In genomic region chr4:149853698-149854284, GRCm38 (mm10) we compare ENCODE assay signal across 9 mouse cellular contexts.
DNase-seq lines count a peak whose midpoint lies in the region; ATAC-seq and TF ChIP-seq lines count a peak whose summit lies in the region.
"Had no signal": no experiment of that assay in that cellular context is flagged by ENCODE, and none has a peak within 500 bp of the region (broad histone marks: within the 10 kb centered on the region; RNA-seq: fewer than 3 reads in every experiment).

No protein-coding gene starts in this region.

- H3K27ac ChIP-seq in neural tube, embryonic 11.5 days (ENCODE audit: low read depth, low read length), result no peak overlapping the region
- no peak overlapping the region for H3K27ac ChIP-seq in liver, embryonic 12.5 days
- H3K27ac ChIP-seq in stomach, postnatal 0 days (replicated peaks), result no peak overlapping the region
- no peak overlapping the region for H3K27ac ChIP-seq in lung, postnatal 0 days (ENCODE audit: low read length)

- DNase-seq in heart, adult 11 months, result peak; percentile 80
- no peak for DNase-seq in heart, postnatal 25 days (ENCODE audit: low spot score)
- DNase-seq in neural tube, embryonic 11.5 days (ENCODE audit: low spot score), result no peak
- DNase-seq in neural tube, embryonic 10.5 days (ENCODE audit: extremely low spot score, low spot score), result no peak
- DNase-seq in stomach, postnatal 0 days (ENCODE audit: low spot score), result no peak
- no peak for DNase-seq in gastrocnemius, adult 18-20 months (ENCODE audit: low spot score)
- no peak for DNase-seq in lung, postnatal 0 days (ENCODE audit: low spot score)
- DNase-seq: cerebellum, adult 9-11 months had no signal

- no peaks in the 10 kb centered on the region for H3K36me3 ChIP-seq in neural tube, embryonic 11.5 days (ENCODE audit: control insufficient read depth, insufficient read depth, low read length)
- H3K36me3 ChIP-seq in liver, embryonic 12.5 days, result no peaks in the 10 kb centered on the region
- no peaks in the 10 kb centered on the region for H3K36me3 ChIP-seq in stomach, postnatal 0 days (ENCODE audit: control insufficient read depth, insufficient read depth, low read length)
- no peaks in the 10 kb centered on the region for H3K36me3 ChIP-seq in lung, postnatal 0 days (ENCODE audit: insufficient read depth, low read length)

- 63% methylated on average over 4 of the region's 4 CpGs for WGBS in neural tube, embryonic 11.5 days
- 59% methylated on average over 4 of the region's 4 CpGs for WGBS in liver, embryonic 12.5 days (ENCODE audit: insufficient replicate concordance)
- WGBS in stomach, postnatal 0 days, result 70% methylated on average over 4 of the region's 4 CpGs
- WGBS in lung, postnatal 0 days, result 71% methylated on average over 4 of the region's 4 CpGs

- intact Hi-C loops in heart, postnatal 25 days (cut with DNase I), result loop anchor here (5.0 kb wide), 1 partner anchor 34 kb away; no protein-coding TSS in a partner anchor

- ATAC-seq in neural tube, embryonic 11.5 days (ENCODE audit: insufficient read depth, low FRiP score, low TSS enrichment), result no peak
- no peak for ATAC-seq in liver, embryonic 12.5 days
- ATAC-seq in stomach, postnatal 0 days (ENCODE audit: low FRiP score, low TSS enrichment), result no peak
- no peak for ATAC-seq in lung, postnatal 0 days

- no peak for TF ChIP-seq EP300 in stomach, postnatal 0 days (optimal IDR thresholded peaks at IDR 0.05)
- TF ChIP-seq EP300 in lung, postnatal 0 days (IDR thresholded peaks at IDR 0.05), result no peak

- H3K4me3 ChIP-seq in neural tube, embryonic 11.5 days (ENCODE audit: low read depth, low read length), result no peak overlapping the region
- no peak overlapping the region for H3K4me3 ChIP-seq in liver, embryonic 12.5 days
- no peak overlapping the region for H3K4me3 ChIP-seq in stomach, postnatal 0 days (ENCODE audit: low read depth, low read length)
- no peak overlapping the region for H3K4me3 ChIP-seq in lung, postnatal 0 days (ENCODE audit: low read depth, low read length)

- H3K9me3 ChIP-seq in neural tube, embryonic 11.5 days (ENCODE audit: control insufficient read depth, low read length), result no peaks in the 10 kb centered on the region
- H3K9me3 ChIP-seq in liver, embryonic 12.5 days (replicated peaks), result no peaks in the 10 kb centered on the region
- no peaks in the 10 kb centered on the region for H3K9me3 ChIP-seq in stomach, postnatal 0 days (ENCODE audit: control insufficient read depth, low read length)
- no peaks in the 10 kb centered on the region for H3K9me3 ChIP-seq in lung, postnatal 0 days (ENCODE audit: low read length)

- H3K4me2 ChIP-seq in neural tube, embryonic 11.5 days (ENCODE audit: low read depth), result peak overlapping the region; percentile 56
- H3K4me2 ChIP-seq in liver, embryonic 12.5 days, result peak overlapping the region; percentile 63
- peak overlapping the region; percentile 25; the same call in 1 of the 2 replicates for H3K4me2 ChIP-seq in stomach, postnatal 0 days (replicated peaks; ENCODE audit: low read depth)
- no peak overlapping the region for H3K4me2 ChIP-seq in lung, postnatal 0 days (replicated peaks; ENCODE audit: low read depth, low read length)

- no peak overlapping the region for H3K9ac ChIP-seq in neural tube, embryonic 11.5 days (ENCODE audit: low read length)
- no peak overlapping the region for H3K9ac ChIP-seq in liver, embryonic 12.5 days
- H3K9ac ChIP-seq in stomach, postnatal 0 days (ENCODE audit: low read length), result no peak overlapping the region
- H3K9ac ChIP-seq in lung, postnatal 0 days (replicated peaks; ENCODE audit: low read depth), result no peak overlapping the region

- peaks cover 6% of the 10 kb centered on the region for H3K4me1 ChIP-seq in neural tube, embryonic 11.5 days (ENCODE audit: control insufficient read depth, insufficient read depth, low read length)
- H3K4me1 ChIP-seq in liver, embryonic 12.5 days, result peaks cover 23% of the 10 kb centered on the region
- no peaks in the 10 kb centered on the region for H3K4me1 ChIP-seq in stomach, postnatal 0 days (replicated peaks; ENCODE audit: control insufficient read depth, insufficient read depth)
- H3K4me1 ChIP-seq in lung, postnatal 0 days (ENCODE audit: insufficient read depth, low read depth, low read length), result peaks cover 6% of the 10 kb centered on the region; the same call in 1 of the 2 replicates

- TF ChIP-seq CTCF in stomach, postnatal 0 days (IDR thresholded peaks at IDR 0.05; ENCODE audit: low read depth), result no peak
- no peak for TF ChIP-seq CTCF in lung, postnatal 0 days (IDR thresholded peaks at IDR 0.05)

- no peaks in the 10 kb centered on the region for H3K27me3 ChIP-seq in neural tube, embryonic 11.5 days (ENCODE audit: control insufficient read depth, insufficient read depth, low read length)
- peaks cover 59% of the 10 kb centered on the region for H3K27me3 ChIP-seq in liver, embryonic 12.5 days (replicated peaks)
- H3K27me3 ChIP-seq in stomach, postnatal 0 days (ENCODE audit: control insufficient read depth, insufficient read depth, low read length), result no peaks in the 10 kb centered on the region
- H3K27me3 ChIP-seq in lung, postnatal 0 days (replicated peaks; ENCODE audit: insufficient read depth, low read length), result no peaks in the 10 kb centered on the region
